Mouse (Mus musculus) macrophage (primary cell): ENCODE measurements around the gene Insc. TPM values are rescaled to one million over a fixed set of nuclear protein-coding genes. Genes with fewer than 3 reads are reported as not detected.

Experiments
- H3K27ac ChIP-seq: fragments of 350-480 bp; formaldehyde crosslinking; 2 replicates; pipeline ENCODE4 v1.9.0; 2021
- H3K36me3 ChIP-seq: fragments of 350-480 bp; formaldehyde crosslinking; 2 replicates; pipeline ENCODE4 v1.9.0; 2021; ENCODE audit errors: inconsistent target
- H3K4me3 ChIP-seq: fragments of 350-480 bp; formaldehyde crosslinking; 2 replicates; pipeline ENCODE4 v1.9.0; 2021; ENCODE audit errors: inconsistent target
- H3K79me2 ChIP-seq: fragments of 350-480 bp; formaldehyde crosslinking; 2 replicates; pipeline ENCODE4 v1.9.0; 2021; ENCODE audit errors: inconsistent target
- WGBS: methylation state at CpG from one replicate; pipeline ENCODE4 v1.1.7; 2026; ENCODE audit warnings: inconsistent platforms; ENCODE audit not compliant: missing documents; 5-methylcytosine and 5-hydroxymethylcytosine counted together
- polyA plus RNA-seq: library from polyadenylated mRNA; stranded (reverse); fragments of 250-400 nt; gene quantifications from 3 replicates; pipeline ENCODE4 v1.2.4, GENCODE M21; 2018; ENCODE audit warnings: inconsistent platforms

Gene Insc
- polyA plus RNA-seq, 1 experiment from 2014 or later, result not detected

DNA sequence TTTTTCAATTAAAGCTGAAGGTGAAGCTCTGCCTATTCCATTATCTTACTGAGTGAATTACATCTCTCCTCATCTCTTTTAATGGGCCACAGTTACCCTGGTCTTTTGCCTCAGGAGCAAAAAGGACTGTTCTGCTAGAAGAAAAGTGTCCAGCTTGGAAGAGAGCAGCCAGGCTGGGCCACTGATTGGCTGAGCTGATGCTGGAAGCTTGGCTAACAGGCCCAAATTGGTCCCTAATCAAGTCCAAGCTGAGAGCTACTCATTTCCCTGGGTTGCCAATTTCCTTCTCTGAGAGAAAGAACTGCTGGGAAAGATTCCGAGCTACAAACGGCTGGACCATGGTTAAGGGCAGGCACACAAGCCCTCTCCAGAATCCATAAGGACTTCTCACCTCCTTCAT lies 140.1 kb downstream of the Insc start:
- Histone ChIP-seq H3K27ac (no peak overlapping the region), H3K79me2 (no peaks in the 10 kb centered on the region), H3K36me3 (no peaks in the 10 kb centered on the region), H3K4me3 (no peak overlapping the region)
- 100% methylated on average over 2 of the region's 2 CpGs for WGBS

DNA sequence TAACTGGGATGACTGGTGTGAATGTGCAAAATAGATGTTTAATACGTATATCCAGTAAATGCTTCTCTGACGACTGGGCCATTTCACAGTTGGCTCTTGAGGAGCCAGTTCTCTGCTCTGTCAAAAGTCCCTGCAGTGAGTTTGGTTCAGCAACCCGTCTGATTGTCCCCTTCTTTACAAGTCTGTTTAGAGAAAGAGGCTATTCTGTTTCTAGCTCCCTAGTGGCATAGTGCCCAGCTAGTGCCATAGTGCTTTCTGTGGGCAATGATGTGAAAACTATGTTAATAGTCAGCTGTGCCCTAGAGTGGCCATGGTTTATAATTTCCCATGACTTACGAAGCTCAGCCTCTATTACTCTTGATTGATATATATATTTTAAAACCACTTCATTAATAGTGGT lies 143.4 kb downstream of the Insc start:
- Histone ChIP-seq H3K27ac (no peak overlapping the region), H3K4me3 (no peak overlapping the region), H3K79me2 (no peaks in the 10 kb centered on the region), H3K36me3 (no peaks in the 10 kb centered on the region)
- 94% methylated on average over 3 of the region's 4 CpGs for WGBS

DNA sequence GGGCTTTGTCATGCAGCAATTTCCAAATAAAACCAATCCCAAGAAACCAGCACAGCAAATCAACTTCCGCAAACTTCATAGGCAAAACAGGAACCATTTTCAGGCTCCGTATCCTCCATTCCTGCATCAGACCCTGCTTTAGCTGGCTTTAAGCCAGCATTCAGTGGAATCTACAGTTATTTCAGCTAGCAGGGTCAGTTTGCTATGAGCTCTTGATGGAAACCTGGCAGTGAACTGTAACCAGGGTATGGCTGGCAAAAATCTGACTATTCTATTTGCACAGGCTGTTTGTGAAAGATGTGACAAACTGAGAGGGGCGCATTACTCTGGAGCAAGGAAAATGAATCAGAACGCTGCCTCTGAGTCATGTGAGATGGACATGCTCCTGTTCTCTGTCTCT lies 146.7 kb downstream of the Insc start:
- no peak overlapping the region for H3K4me3 ChIP-seq
- H3K36me3 ChIP-seq, result no peaks in the 10 kb centered on the region
- H3K27ac ChIP-seq, result no peak overlapping the region
- 98% methylated on average over 4 of the region's 4 CpGs for WGBS
- no peaks in the 10 kb centered on the region for H3K79me2 ChIP-seq

DNA sequence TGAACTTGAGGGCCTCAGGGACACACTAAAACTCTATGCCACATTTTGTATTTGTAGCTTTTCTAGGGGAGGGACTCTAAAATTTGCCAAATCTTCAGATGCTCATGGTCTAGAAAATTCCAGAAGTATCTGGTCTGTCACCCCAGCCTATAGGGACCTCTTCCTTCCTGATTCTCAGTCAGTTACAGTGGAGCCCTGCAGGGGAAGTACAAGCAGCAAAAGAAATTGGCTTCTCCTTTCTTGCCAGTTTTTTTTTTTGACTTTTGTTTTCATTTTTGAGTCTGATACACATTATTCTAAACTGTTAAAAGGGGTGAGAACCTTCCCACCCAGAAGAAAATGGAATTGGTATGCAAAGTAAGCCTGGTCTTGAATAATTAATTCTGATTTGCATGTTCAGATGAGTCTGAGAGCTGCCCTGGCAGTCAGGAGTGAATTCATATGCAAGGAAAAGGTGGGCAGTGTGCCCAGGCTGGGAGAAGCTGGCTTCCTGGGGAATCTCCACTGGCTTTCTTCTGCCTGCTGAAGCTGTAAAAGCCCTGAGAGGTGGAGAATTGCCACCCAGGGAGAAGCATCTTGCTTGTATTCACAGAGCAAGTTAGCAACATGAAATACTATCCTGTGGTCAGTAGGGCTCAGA lies 149.2 kb downstream of the Insc start:
- H3K27ac ChIP-seq, result peak overlapping the region; percentile 72
- H3K36me3 ChIP-seq, result no peaks in the 10 kb centered on the region
- no peak overlapping the region for H3K4me3 ChIP-seq
- H3K79me2 ChIP-seq, result no peaks in the 10 kb centered on the region

DNA sequence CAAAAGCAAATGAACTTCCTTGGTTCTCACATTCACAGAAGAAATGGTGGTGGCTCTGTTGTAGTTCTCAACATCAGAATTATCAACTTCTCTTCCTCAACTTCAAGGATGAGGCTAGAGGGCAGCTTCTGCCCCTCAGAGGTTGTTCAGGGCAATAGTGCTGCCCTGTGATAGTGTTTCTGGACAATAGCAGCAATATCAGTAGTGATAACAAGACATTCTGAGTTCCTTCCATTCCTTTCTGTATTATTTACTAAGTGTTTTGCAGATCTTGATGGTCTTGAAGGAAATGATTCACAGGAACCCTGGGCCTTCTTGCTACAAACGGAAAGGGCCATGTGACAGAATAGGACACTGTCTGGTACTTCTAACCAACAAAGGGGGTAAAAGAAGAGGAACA lies 150.4 kb downstream of the Insc start:
- H3K36me3 ChIP-seq, result no peaks in the 10 kb centered on the region
- WGBS, result 11% methylated on average over 1 of the region's 1 CpGs
- H3K27ac ChIP-seq, result peak overlapping the region; percentile 72
- H3K4me3 ChIP-seq, result no peak overlapping the region
- no peaks in the 10 kb centered on the region for H3K79me2 ChIP-seq

DNA sequence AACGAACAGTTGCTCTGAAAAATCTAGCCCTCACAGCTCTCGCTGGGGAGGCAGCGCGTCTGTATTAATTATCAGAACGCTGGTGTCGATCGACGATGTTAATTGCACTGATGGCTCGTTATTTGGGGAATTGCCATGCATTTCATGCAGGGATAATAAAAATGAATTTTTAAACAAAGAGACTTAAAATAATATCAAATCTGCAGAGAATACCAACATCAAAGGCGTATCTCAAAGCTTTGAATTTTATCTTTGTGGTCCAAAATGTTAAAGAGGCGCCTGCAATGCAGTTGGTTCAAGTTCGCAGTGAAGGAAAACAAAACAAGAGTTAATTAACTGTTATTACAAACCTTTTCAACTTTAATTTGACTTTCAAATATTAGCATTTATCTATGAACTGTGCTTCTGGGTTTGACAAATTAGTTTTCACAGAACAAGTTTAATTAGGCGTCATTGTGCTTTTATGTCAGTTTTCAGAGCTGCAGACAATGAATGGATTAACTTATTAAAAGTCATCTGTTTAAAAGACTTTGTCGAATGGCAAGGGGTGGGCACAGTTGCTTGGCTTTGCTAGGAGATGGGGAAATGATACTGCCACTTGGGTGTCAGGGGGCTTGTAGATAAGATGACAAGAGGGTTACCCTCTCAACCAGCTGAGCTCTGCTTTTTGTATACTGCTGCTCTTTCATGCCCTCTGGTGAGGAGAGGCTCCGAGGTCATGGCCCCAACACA lies 153.6 kb downstream of the Insc start:
- no peak overlapping the region for H3K27ac ChIP-seq
- H3K4me3 ChIP-seq, result no peak overlapping the region
- 92% methylated on average over 15 of the region's 15 CpGs for WGBS
- no peaks in the 10 kb centered on the region for H3K79me2 ChIP-seq
- H3K36me3 ChIP-seq, result no peaks in the 10 kb centered on the region

Other genes with a start within 250 kb of the Insc start
- gene Cyp2r1, start 180.7 kb upstream of the Insc start, polyA plus RNA-seq, result 0.52 to 0.93 TPM (median 0.76 TPM) in 3 replicates
- not detected in 3 replicates for gene Calca, start 107.3 kb upstream of the Insc start, polyA plus RNA-seq
- not detected in 3 replicates for gene Calcb, start 25.1 kb upstream of the Insc start, polyA plus RNA-seq